Mouse (Mus musculus): ENCODE results near the gene Urb2. TPM values are rescaled to one million over a fixed set of nuclear protein-coding genes. Genes with fewer than 3 reads are reported as not detected.

Gene Urb2
- 1.4 and 2.8 TPM in 2 replicates for polyA plus RNA-seq (2012; ENCODE audit: low replicate concordance)

GRCm38 (mm10) chr8:124021237-124022227 lies at the start of gene Urb2, which contains the start of gene Taf5l:
Gene Urb2, plus strand, starts transcription at chr8:124021508.
Gene Taf5l, minus strand, starts transcription at chr8:124021397.

GRCm38 (mm10) chr8:123982826-123983400 lies 38.4 kb upstream of the Urb2 start, which contains the start of gene Abcb10:
Gene Abcb10, minus strand, starts transcription at chr8:123983122.

Other genes with a start within 250 kb of the Urb2 start
- 2.0 and 2.9 TPM in 2 replicates for gene Rab4a, start 215.5 kb upstream of the Urb2 start, polyA plus RNA-seq (2012; ENCODE audit: low replicate concordance)
- 3.1 and 7.1 TPM in 2 replicates for gene Ccsap, start 161.3 kb upstream of the Urb2 start, polyA plus RNA-seq (2012; ENCODE audit: low replicate concordance)
- gene Acta1, start 126.8 kb upstream of the Urb2 start, polyA plus RNA-seq (2012; ENCODE audit: low replicate concordance) = not detected in 2 replicates
- gene Nup133, start 72.2 kb upstream of the Urb2 start, polyA plus RNA-seq (2012; ENCODE audit: low replicate concordance) = 8.1 and 20.0 TPM in 2 replicates
- gene Abcb10, start 38.4 kb upstream of the Urb2 start, polyA plus RNA-seq (2012; ENCODE audit: low replicate concordance) = 5.8 and 16.9 TPM in 2 replicates
- gene Taf5l, start 111 bp upstream of the Urb2 start, polyA plus RNA-seq (2012; ENCODE audit: low replicate concordance) = 15.7 and 25.6 TPM in 2 replicates
- gene Galnt2, start 209.9 kb downstream of the Urb2 start, polyA plus RNA-seq (2012; ENCODE audit: low replicate concordance) = 27.8 and 57.8 TPM in 2 replicates

Measured in hematopoietic multipotent progenitor cell, adult 10-12 weeks (in vitro differentiated cells).